Mouse (Mus musculus): Measurements from ENCODE around the gene Prkcd. TPM values are rescaled to one million over a fixed set of nuclear protein-coding genes. Genes with fewer than 3 reads are reported as not detected.

Gene Prkcd
- polyA plus RNA-seq, 1 experiment, result 404 TPM

DNA sequence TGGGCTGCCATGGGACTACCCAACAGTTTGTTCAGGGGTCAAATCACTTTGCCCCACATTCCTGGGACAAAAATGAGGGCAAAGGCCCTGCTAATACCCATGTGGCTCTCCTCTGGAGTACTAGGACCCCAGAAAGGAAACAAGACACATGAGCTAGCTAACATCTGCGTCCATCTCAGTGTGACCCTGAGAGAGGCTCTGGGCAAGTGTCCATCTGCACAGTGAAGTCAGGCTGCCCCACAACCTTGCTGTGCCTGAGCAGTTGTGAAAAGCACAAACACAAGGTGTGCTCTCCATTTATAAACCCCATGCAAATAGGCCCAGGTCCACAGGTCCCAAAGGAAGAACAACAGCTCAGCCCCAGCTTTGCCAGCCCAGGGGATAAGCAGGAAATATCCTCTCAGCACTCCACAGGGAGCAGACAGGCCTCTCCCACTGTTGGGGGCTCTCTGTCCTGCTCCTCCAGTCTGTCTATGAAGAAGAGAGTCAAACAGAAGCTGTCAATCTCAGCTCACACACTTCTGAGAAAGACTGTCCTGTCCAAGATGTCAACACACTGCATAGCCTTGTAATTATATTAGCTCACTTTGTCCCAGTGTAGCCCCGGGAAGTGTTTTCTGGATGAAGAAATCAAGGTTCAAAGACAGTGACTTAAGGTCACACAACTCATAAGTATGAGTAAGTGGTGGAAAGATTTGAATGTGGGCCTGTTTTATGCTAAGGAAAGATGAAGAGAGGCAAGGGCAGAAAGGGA is 12.9 kb downstream of the Prkcd start:
- H3K27ac ChIP-seq (ENCODE audit: insufficient read depth, low read depth, low read length), result 0 out of 2 replicates have a peak overlapping the region, but pooled peaks have one; percentile 16

DNA sequence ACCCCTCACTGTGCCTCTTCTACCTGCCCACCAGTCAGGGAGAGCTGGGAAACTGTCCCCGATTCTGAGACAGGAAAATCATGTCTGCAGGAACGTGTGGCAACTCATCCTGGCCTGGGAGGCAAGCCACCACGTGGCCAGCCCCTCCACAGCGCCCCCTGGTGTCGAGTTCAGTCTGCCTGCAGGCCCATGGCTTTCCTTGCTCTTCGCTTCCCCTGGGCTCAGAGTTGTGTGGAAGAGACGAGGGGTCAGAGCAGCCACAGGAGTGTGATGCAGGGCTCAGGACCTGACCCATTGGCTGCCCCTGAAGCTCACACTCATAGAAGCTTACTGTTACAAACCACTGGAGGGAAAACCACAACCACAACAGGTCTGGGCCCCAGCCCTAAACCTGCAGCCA is 13.5 kb downstream of the Prkcd start:
- no peak overlapping the region for H3K4me3 ChIP-seq (ENCODE audit: insufficient read depth, low read length)
- TF ChIP-seq POLR2A (IDR thresholded peaks at IDR 0.05; ENCODE audit: borderline replicate concordance, low read depth, low read length) (no peak), CTCF (IDR thresholded peaks at IDR 0.05; ENCODE audit: low read depth, low read length) (peak; percentile 73)
- H3K27ac ChIP-seq (ENCODE audit: insufficient read depth, low read depth, low read length), result peak overlapping the region; percentile 48
- peaks cover 98% of the 10 kb centered on the region for H3K4me1 ChIP-seq (ENCODE audit: control insufficient read depth, insufficient read depth, low read length)

More for the DNA sequence above, 12.9 kb downstream of the Prkcd start:
- TF ChIP-seq POLR2A (IDR thresholded peaks at IDR 0.05; ENCODE audit: borderline replicate concordance, low read depth, low read length), result no peak
- no peak for TF ChIP-seq CTCF (IDR thresholded peaks at IDR 0.05; ENCODE audit: low read depth, low read length)
- H3K4me1 ChIP-seq (ENCODE audit: control insufficient read depth, insufficient read depth, low read length), result peaks cover 100% of the 10 kb centered on the region
- H3K4me3 ChIP-seq (ENCODE audit: insufficient read depth, low read length), result no peak overlapping the region

DNA sequence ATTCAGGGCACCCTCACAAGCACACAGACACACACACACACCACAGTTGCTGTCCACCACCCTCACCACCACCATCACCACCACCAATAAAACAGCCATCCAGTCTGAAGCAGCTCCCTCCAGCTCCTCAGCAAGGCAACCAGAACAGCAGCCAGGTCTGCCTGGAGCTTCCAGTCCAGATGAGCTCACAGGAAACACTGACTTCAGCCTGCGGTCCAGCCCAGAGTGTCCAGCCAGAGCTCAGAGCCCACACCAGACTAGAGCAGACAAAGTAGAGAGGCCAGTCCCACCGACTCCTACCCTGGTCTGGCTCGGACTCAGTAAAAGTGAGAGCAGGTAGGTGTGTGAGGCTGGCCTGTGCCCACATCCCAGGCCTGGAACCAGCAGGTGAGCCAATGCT is 15.1 kb downstream of the Prkcd start:
- TF ChIP-seq CTCF (IDR thresholded peaks at IDR 0.05; ENCODE audit: low read depth, low read length) (no peak), POLR2A (IDR thresholded peaks at IDR 0.05; ENCODE audit: borderline replicate concordance, low read depth, low read length) (no peak)
- Histone ChIP-seq H3K4me3 (ENCODE audit: insufficient read depth, low read length) (no peak overlapping the region), H3K4me1 (ENCODE audit: control insufficient read depth, insufficient read depth, low read length) (peaks cover 88% of the 10 kb centered on the region), H3K27ac (ENCODE audit: insufficient read depth, low read depth, low read length) (peak overlapping the region; percentile 48)

DNA sequence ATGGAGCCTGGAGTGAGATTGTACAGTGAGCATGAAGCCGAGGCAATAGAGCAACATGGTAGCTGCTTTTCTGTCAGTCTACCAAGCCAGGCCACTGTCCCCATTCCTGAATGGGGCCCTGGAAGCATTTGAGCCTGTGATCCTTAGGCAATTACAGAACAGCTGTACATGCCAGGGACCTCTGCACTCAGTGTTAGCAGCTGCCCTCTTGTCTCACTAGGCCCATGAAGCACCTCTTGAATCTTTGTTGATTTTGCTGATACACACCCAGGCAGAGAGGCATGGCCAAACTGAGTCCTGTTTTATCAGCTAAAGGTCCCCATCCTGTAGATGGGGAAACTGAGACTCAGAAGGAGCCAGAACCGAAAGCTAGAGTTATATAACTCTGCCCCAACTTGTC is 15.7 kb downstream of the Prkcd start:
- H3K27ac ChIP-seq (ENCODE audit: insufficient read depth, low read depth, low read length), result peak overlapping the region; percentile 48
- no peak overlapping the region for H3K4me3 ChIP-seq (ENCODE audit: insufficient read depth, low read length)
- TF ChIP-seq POLR2A (IDR thresholded peaks at IDR 0.05; ENCODE audit: borderline replicate concordance, low read depth, low read length) (no peak), CTCF (IDR thresholded peaks at IDR 0.05; ENCODE audit: low read depth, low read length) (no peak)
- peaks cover 81% of the 10 kb centered on the region for H3K4me1 ChIP-seq (ENCODE audit: control insufficient read depth, insufficient read depth, low read length)

DNA sequence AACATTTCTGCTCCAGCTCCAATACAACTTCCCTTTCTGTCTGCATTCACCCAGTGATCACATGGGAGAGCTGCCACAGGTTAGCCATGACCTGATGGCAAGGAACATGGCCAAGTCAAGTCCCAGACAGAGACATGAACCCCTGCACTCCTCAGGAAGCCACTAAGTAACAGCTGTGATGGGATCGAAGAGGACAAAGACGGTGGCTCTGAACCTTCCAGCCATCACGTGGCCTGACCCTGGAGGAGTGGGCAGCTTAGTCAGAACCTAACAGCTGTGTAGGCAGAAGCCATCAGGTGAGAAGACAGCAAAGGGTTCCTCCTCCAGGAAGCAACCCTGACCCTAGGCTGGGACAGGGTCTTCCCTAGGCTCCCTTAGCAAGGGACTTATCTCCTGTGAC is 16.5 kb downstream of the Prkcd start:
- peak overlapping the region; percentile 48 for H3K27ac ChIP-seq (ENCODE audit: insufficient read depth, low read depth, low read length)
- H3K4me1 ChIP-seq (ENCODE audit: control insufficient read depth, insufficient read depth, low read length), result peaks cover 73% of the 10 kb centered on the region
- no peak overlapping the region for H3K4me3 ChIP-seq (ENCODE audit: insufficient read depth, low read length)
- TF ChIP-seq CTCF (IDR thresholded peaks at IDR 0.05; ENCODE audit: low read depth, low read length) (no peak), POLR2A (IDR thresholded peaks at IDR 0.05; ENCODE audit: borderline replicate concordance, low read depth, low read length) (no peak)

DNA sequence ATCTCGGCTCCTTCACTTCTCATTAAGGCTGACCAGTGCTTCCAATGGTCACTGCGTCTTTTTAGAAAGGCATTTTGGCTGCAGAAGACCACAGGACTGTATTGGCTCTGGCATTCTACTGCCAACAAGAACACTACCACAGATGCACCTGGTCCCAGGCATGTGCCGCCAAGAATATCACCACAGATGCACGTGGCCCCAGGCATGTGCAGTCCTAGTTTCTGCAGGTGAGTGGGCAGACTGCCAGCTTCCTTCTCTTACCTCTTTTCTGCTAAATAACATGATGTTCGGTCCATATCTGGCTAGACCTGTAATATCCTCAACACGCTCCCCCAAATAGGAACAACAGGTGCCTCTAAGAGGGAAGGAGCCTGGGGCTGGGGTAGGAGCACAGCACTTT is 17.8 kb downstream of the Prkcd start:
- TF ChIP-seq CTCF (IDR thresholded peaks at IDR 0.05; ENCODE audit: low read depth, low read length) (no peak), POLR2A (IDR thresholded peaks at IDR 0.05; ENCODE audit: borderline replicate concordance, low read depth, low read length) (no peak)
- Histone ChIP-seq H3K4me1 (ENCODE audit: control insufficient read depth, insufficient read depth, low read length) (peaks cover 60% of the 10 kb centered on the region), H3K4me3 (ENCODE audit: insufficient read depth, low read length) (no peak overlapping the region), H3K27ac (ENCODE audit: insufficient read depth, low read depth, low read length) (peak overlapping the region; percentile 45)

DNA sequence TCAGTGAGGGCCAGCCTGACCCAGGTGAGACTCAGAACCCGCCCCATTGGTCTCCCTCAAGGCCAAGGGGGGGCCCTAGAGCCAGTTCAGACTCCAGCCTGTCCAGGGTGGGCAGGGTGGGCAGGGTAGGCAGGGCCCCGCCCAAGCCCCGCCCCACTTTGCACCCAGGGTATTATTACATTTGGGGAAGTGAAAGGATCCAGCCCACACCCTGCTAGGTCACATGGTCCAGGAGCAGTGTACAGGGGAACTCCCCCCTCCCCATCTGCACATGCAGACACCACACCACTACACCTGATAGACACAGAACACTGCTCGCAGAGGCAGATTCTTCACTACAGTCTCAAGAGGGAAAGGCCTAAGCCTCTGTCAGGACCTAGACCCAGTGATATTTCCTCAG is 18.3 kb downstream of the Prkcd start:
- no peak for TF ChIP-seq CTCF (IDR thresholded peaks at IDR 0.05; ENCODE audit: low read depth, low read length)
- no peak for TF ChIP-seq POLR2A (IDR thresholded peaks at IDR 0.05; ENCODE audit: borderline replicate concordance, low read depth, low read length)
- peak overlapping the region; percentile 45 for H3K27ac ChIP-seq (ENCODE audit: insufficient read depth, low read depth, low read length)
- no peak overlapping the region for H3K4me3 ChIP-seq (ENCODE audit: insufficient read depth, low read length)
- peaks cover 55% of the 10 kb centered on the region for H3K4me1 ChIP-seq (ENCODE audit: control insufficient read depth, insufficient read depth, low read length)

DNA sequence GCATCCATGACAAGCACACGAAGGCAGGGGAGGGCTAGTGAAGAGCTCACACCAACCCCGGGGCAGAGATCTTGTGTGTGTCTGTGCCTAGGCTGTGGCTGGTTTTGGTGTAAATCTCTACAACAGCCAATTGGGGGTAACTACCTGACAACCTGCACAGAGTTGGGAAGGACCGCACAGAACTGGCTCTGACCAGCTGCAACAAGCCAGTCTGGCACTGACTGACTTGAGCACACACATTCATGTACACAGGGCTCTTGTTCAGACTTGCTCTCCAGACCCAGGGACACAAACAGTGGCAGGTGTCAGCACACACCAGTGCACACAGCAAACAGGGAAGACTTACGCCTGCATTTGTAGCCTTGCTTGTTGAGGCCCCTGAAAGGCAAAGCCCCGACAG is 19.2 kb downstream of the Prkcd start:
- H3K4me1 ChIP-seq (ENCODE audit: control insufficient read depth, insufficient read depth, low read length), result peaks cover 47% of the 10 kb centered on the region
- no peak for TF ChIP-seq POLR2A (IDR thresholded peaks at IDR 0.05; ENCODE audit: borderline replicate concordance, low read depth, low read length)
- TF ChIP-seq CTCF (IDR thresholded peaks at IDR 0.05; ENCODE audit: low read depth, low read length), result no peak
- no peak overlapping the region for H3K4me3 ChIP-seq (ENCODE audit: insufficient read depth, low read length)
- H3K27ac ChIP-seq (ENCODE audit: insufficient read depth, low read depth, low read length), result no peak overlapping the region

DNA sequence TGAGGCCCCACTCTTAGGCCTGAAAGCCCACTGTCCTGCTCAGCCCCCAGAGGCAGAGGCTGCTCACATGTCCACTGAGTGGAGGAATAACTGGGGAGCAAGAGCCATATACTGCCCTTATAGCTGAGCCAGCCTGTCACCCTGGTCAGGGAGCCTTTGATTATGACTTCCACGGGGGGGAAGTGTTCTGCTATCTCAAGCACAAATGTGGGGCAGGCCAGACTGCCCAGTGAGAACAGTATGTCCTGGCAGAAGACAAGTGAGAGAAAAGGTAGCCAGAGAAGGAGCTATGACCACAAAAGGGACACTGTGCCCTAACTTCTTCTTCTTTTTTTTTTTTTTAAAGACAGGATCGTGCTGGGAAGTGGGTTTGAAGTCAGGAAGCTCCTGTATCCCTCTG is 28.9 kb downstream of the Prkcd start:
- TF ChIP-seq POLR2A (IDR thresholded peaks at IDR 0.05; ENCODE audit: borderline replicate concordance, low read depth, low read length), result no peak
- no peak for TF ChIP-seq CTCF (IDR thresholded peaks at IDR 0.05; ENCODE audit: low read depth, low read length)
- no peak overlapping the region for H3K4me3 ChIP-seq (ENCODE audit: insufficient read depth, low read length)
- H3K27ac ChIP-seq (ENCODE audit: insufficient read depth, low read depth, low read length), result peak overlapping the region; percentile 1; the same call in 1 of the 2 replicates
- peaks cover 49% of the 10 kb centered on the region for H3K4me1 ChIP-seq (ENCODE audit: control insufficient read depth, insufficient read depth, low read length)

DNA sequence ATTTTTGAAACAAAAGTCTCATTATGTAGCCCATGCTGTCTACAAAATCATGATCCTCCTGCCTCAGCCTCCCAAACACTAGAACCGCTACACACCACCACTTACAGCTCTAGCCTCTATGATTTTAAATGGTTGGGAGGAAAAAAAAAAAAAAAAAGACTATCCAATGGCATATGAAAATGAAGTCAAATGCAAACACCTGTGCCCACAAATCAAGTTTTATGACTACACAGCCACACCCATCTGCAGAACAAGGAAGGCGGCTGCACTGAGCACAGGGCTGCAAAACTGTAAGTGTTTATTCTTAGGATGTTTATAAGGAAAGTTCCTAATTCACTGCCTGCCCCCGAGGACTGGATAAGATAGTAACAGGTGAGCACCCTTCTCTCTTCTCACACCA is 29.6 kb downstream of the Prkcd start:
- Histone ChIP-seq H3K4me3 (ENCODE audit: insufficient read depth, low read length) (no peak overlapping the region), H3K27ac (ENCODE audit: insufficient read depth, low read depth, low read length) (no peak overlapping the region), H3K4me1 (ENCODE audit: control insufficient read depth, insufficient read depth, low read length) (peaks cover 56% of the 10 kb centered on the region)
- TF ChIP-seq POLR2A (IDR thresholded peaks at IDR 0.05; ENCODE audit: borderline replicate concordance, low read depth, low read length), result no peak
- no peak for TF ChIP-seq CTCF (IDR thresholded peaks at IDR 0.05; ENCODE audit: low read depth, low read length)
